Mouse (Mus musculus) liver, embryonic 16.5 days (tissue): ENCODE measurements around the gene Tspan32. TPM values are rescaled to one million over a fixed set of nuclear protein-coding genes. Genes with fewer than 3 reads are reported as not detected.

Experiments
- ATAC-seq: fragments of 200-750 bp; cut with Nextera tagmentation; 2 replicates; pipeline ENCODE4 v1.8.0; 2017; ENCODE audit warnings: low read depth, mild to moderate bottlenecking, moderate number of reproducible peaks, moderate library complexity
- H3K27ac ChIP-seq: fragments of 300-500 bp; sonication (generic); 2 replicates; pipeline ENCODE4 v1.5.1; 2014; ENCODE audit warnings: mild to moderate bottlenecking, low read length
- H3K27me3 ChIP-seq: fragments of 300-500 bp; sonication (generic); 2 replicates; pipeline ENCODE4 v1.6.1; 2014; ENCODE audit warnings: low read depth, low read length, mixed read lengths; ENCODE audit not compliant: control insufficient read depth, insufficient read depth
- H3K36me3 ChIP-seq: fragments of 300-500 bp; sonication (generic); 2 replicates; pipeline ENCODE4 v1.6.1; 2014; ENCODE audit warnings: mild to moderate bottlenecking; ENCODE audit not compliant: control insufficient read depth, insufficient read depth
- H3K4me1 ChIP-seq: fragments of 300-500 bp; sonication (generic); 2 replicates; pipeline ENCODE4 v1.6.1; 2014; ENCODE audit warnings: low read depth, low read length, mixed read lengths; ENCODE audit not compliant: control insufficient read depth
- H3K4me2 ChIP-seq: fragments of 300-500 bp; sonication (generic); 2 replicates; pipeline ENCODE4 v1.6.1; 2014; ENCODE audit warnings: low read depth, low read length, mixed read lengths
- H3K4me3 ChIP-seq: fragments of 300-500 bp; sonication (generic); 2 replicates; pipeline ENCODE4 v1.5.1; 2014; ENCODE audit warnings: low read depth, mild to moderate bottlenecking, low read length
- H3K9ac ChIP-seq: fragments of 300-500 bp; sonication (generic); 2 replicates; pipeline ENCODE4 v1.6.1; 2014; ENCODE audit warnings: low read depth, low read length
- H3K9me3 ChIP-seq: fragments of 300-500 bp; sonication (generic); replicated peaks from 2 replicates; pipeline ENCODE4 v1.6.1; 2016; ENCODE audit warnings: low read length; ENCODE audit not compliant: control insufficient read depth
- WGBS: fragments of 180-500 bp; shearing (Covaris S2); extraction: QIAGEN DNeasy Blood & Tissue Kit; methylation state at CpG from one replicate; pipeline ENCODE4 v1.1.7; 2014; ENCODE audit not compliant: insufficient replicate concordance; 5-methylcytosine and 5-hydroxymethylcytosine counted together
- polyA plus RNA-seq: library from polyadenylated mRNA; unstranded; fragments of >200 nt; fragmentation: Nextera tagmentation; extraction: Ambion mirVana; gene quantifications from 2 replicates; pipeline ENCODE4 v1.2.1, GENCODE M21; 2015

Tspan32 gene
- polyA plus RNA-seq, 1 experiment from 2014 or later, result 71.3 TPM

GRCm38 (mm10) chr7:143006097-143006755 lies 1.4 kb downstream of the Tspan32 start:
- 18% methylated on average over 2 of the region's 2 CpGs for WGBS
- no peaks in the 10 kb centered on the region for H3K27me3 ChIP-seq
- ATAC-seq, result peak; percentile 85
- H3K4me1 ChIP-seq, result peaks cover 52% of the 10 kb centered on the region
- H3K36me3 ChIP-seq, result no peaks in the 10 kb centered on the region; the same call in 1 of the 2 replicates
- H3K4me2 ChIP-seq, result peak overlapping the region; percentile 86
- no peaks in the 10 kb centered on the region for H3K9me3 ChIP-seq
- H3K4me3 ChIP-seq, result peak overlapping the region; percentile 68
- peak overlapping the region; percentile 99 for H3K27ac ChIP-seq
- H3K9ac ChIP-seq, result peak overlapping the region; percentile 88

GRCm38 (mm10) chr7:143006756-143007598 lies 2.1 kb downstream of the Tspan32 start:
- no peaks in the 10 kb centered on the region for H3K27me3 ChIP-seq
- peak overlapping the region; percentile 86 for H3K4me2 ChIP-seq
- no peaks in the 10 kb centered on the region; the same call in 1 of the 2 replicates for H3K36me3 ChIP-seq
- H3K4me1 ChIP-seq, result peaks cover 52% of the 10 kb centered on the region
- peak overlapping the region; percentile 88 for H3K9ac ChIP-seq
- no peaks in the 10 kb centered on the region for H3K9me3 ChIP-seq
- peak overlapping the region; percentile 68 for H3K4me3 ChIP-seq
- 22% methylated on average over 8 of the region's 8 CpGs for WGBS
- ATAC-seq, result no peak
- H3K27ac ChIP-seq, result peak overlapping the region; percentile 99

GRCm38 (mm10) chr7:143007599-143008369 lies 2.9 kb downstream of the Tspan32 start:
- H3K4me1 ChIP-seq, result peaks cover 49% of the 10 kb centered on the region
- H3K36me3 ChIP-seq, result no peaks in the 10 kb centered on the region; the same call in 1 of the 2 replicates
- H3K4me2 ChIP-seq, result peak overlapping the region; percentile 86
- peak; percentile 48 for ATAC-seq
- H3K27me3 ChIP-seq, result no peaks in the 10 kb centered on the region
- peak overlapping the region; percentile 88 for H3K9ac ChIP-seq
- WGBS, result 10% methylated on average over 17 of the region's 17 CpGs
- no peaks in the 10 kb centered on the region for H3K9me3 ChIP-seq
- peak overlapping the region; percentile 68 for H3K4me3 ChIP-seq
- peak overlapping the region; percentile 99 for H3K27ac ChIP-seq

DNA sequence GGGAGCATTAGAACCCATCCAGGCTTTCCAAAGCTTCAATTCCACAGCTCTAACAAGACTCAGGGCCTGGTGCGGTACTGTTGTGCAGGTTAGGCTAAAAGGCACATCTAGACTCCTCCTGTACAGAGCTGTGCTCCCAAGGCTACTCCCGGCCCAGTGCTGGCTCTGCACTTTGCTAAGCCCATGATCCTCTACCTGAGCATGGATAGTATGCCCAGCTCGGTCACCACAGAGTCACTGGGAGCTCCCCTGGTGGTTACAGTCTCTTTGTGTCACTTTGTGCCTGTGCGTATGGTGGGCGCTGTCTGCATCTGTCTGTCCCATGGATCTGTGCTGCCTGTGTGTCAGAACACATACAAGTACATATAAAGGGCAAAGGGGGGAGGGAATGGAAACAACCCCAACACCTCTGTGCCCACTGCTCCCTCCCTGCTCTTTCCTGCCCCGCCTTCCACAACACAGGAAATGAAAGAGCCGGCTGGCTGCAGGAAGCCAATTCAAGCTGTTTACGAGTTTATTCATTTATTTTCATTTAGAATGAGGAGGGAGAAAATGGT lies 3.6 kb downstream of the Tspan32 start:
- Histone ChIP-seq H3K9me3 (no peaks in the 10 kb centered on the region), H3K9ac (peak overlapping the region; percentile 88), H3K4me1 (peaks cover 42% of the 10 kb centered on the region), H3K27me3 (no peaks in the 10 kb centered on the region), H3K4me2 (peak overlapping the region; percentile 86), H3K36me3 (no peaks in the 10 kb centered on the region; the same call in 1 of the 2 replicates), H3K27ac (peak overlapping the region; percentile 99), H3K4me3 (peak overlapping the region; percentile 68)
- ATAC-seq, result no peak
- 34% methylated on average over 8 of the region's 8 CpGs for WGBS

DNA sequence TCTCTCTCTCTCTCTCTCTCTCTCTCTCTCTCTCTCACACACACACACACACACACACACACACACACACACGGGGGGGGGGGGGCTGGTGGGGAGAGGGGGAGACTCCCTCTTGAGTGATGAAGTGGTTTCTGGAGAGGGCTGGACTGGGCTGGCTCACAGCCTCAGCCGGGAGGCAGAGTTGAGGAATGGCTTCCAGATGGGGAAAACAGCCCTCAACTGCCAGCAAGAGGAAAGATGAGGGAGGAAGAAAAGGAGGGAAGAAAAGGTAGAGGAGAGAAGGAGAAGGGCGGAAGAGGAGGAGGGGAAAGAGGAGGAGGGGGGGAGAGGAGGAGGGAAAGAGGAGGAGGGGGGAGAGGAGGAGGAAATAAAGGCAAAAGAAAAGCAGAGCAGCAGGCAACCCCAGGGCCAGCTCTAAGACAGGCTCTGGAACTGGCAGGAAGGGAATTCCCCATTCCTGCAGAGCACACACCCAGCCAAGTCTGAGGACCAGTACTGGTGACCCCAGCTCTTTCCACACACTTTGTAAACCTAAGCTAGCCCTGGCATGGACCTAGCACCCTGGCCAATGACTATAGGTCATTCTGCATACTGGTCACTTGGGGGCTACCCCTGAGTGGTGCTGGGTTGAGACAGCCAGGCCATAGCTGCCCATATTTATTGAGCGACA lies 4.3 kb downstream of the Tspan32 start:
- Histone ChIP-seq H3K4me2 (peak overlapping the region; percentile 86), H3K9me3 (no peaks in the 10 kb centered on the region), H3K27me3 (no peaks in the 10 kb centered on the region), H3K9ac (peak overlapping the region; percentile 88), H3K4me3 (peak overlapping the region; percentile 68), H3K4me1 (peaks cover 35% of the 10 kb centered on the region), H3K36me3 (no peaks in the 10 kb centered on the region; the same call in 1 of the 2 replicates), H3K27ac (peak overlapping the region; percentile 99)
- 49% methylated on average over 4 of the region's 4 CpGs for WGBS
- no peak for ATAC-seq

- Histone ChIP-seq H3K9me3 (no peaks in the 10 kb centered on the region), H3K27ac (no peak overlapping the region), H3K4me3 (no peak overlapping the region), H3K27me3 (no peaks in the 10 kb centered on the region), H3K36me3 (no peaks in the 10 kb centered on the region; the same call in 1 of the 2 replicates), H3K4me2 (no peak overlapping the region), H3K9ac (no peak overlapping the region), H3K4me1 (peaks cover 27% of the 10 kb centered on the region)
- ATAC-seq, result no peak
- WGBS, result 61% methylated on average over 4 of the region's 4 CpGs
Measured at GRCm38 (mm10) chr7:143009996-143010395, 5.2 kb downstream of the Tspan32 start.

DNA sequence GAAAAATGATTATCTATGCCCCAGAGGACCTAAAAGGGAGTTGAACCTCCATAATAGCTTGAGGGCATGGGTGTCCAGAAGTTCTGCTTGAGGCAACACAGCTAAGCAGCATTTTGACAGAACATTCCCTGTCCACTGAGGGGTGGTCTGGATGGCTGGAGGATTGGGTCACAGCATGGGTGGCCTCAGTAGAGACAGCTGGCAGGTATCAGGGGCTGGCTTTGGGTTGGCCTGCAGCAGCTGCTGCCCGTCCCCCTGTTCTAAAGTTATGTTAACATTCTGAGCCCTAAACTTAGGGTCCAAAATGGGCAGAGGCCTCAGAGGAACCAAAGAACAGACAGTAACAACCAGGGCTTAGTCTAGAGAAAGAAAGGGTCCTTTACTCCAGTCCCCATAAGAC lies 6.4 kb downstream of the Tspan32 start:
- ATAC-seq, result no peak
- WGBS, result 88% methylated on average over 1 of the region's 1 CpGs

GRCm38 (mm10) chr7:143012230-143012875 lies 7.5 kb downstream of the Tspan32 start:
- H3K4me2 ChIP-seq, result no peak overlapping the region
- no peak overlapping the region for H3K9ac ChIP-seq
- H3K36me3 ChIP-seq, result no peaks in the 10 kb centered on the region; the same call in 1 of the 2 replicates
- H3K9me3 ChIP-seq, result no peaks in the 10 kb centered on the region
- peaks cover 30% of the 10 kb centered on the region for H3K4me1 ChIP-seq
- H3K27ac ChIP-seq, result no peak overlapping the region
- no peak overlapping the region for H3K4me3 ChIP-seq
- H3K27me3 ChIP-seq, result no peaks in the 10 kb centered on the region
- ATAC-seq, result no peak
- WGBS, result 70% methylated on average over 5 of the region's 5 CpGs

More for the DNA sequence above, 6.4 kb downstream of the Tspan32 start:
- Histone ChIP-seq H3K4me2 (no peak overlapping the region), H3K4me1 (peaks cover 28% of the 10 kb centered on the region), H3K4me3 (no peak overlapping the region), H3K9me3 (no peaks in the 10 kb centered on the region), H3K27me3 (no peaks in the 10 kb centered on the region), H3K9ac (no peak overlapping the region), H3K36me3 (no peaks in the 10 kb centered on the region; the same call in 1 of the 2 replicates), H3K27ac (no peak overlapping the region; the same call in 1 of the 2 replicates)
